Mouse (Mus musculus) R1 (cell line): ENCODE measurements around the gene Zfp445.
"Not testable (repeated sequence)": the region's sequence is repeated elsewhere in the genome, so short reads cannot be mapped to it uniquely, and the experiment has no call there.

Experiments
- DNase-seq: peaks from one replicate; pipeline ENCODE4 v3.0.0-alpha.2; 2018; ENCODE audit warnings: low read depth, low spot score

Zfp445 gene

DNA sequence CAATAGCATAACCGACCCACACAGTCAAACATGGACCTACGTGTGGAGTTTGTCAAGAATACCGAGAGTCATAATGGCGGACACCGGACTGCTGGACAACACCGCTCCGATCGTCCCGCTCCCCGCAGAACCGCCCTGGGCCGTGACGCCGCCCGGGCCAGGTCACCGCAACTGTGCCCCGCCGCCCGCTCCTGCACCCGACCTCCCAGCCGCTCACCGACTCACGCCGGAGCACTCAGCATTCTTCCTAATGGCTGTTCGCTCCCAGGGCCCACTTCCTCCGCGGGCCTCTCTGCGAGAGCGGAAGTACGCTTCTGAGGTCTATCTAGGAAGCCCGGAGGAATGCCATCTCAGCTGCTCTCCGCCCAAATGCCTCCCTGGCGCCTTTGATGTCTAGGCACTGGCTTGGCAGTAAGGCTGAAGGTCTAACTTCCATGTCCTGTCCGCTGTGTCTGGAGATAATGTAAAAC, at the start of gene Zfp445:
Zfp445 (minus strand) TSS at position 310 of the 470 bp plus-strand sequence.
- peak; percentile 92 for DNase-seq

DNA sequence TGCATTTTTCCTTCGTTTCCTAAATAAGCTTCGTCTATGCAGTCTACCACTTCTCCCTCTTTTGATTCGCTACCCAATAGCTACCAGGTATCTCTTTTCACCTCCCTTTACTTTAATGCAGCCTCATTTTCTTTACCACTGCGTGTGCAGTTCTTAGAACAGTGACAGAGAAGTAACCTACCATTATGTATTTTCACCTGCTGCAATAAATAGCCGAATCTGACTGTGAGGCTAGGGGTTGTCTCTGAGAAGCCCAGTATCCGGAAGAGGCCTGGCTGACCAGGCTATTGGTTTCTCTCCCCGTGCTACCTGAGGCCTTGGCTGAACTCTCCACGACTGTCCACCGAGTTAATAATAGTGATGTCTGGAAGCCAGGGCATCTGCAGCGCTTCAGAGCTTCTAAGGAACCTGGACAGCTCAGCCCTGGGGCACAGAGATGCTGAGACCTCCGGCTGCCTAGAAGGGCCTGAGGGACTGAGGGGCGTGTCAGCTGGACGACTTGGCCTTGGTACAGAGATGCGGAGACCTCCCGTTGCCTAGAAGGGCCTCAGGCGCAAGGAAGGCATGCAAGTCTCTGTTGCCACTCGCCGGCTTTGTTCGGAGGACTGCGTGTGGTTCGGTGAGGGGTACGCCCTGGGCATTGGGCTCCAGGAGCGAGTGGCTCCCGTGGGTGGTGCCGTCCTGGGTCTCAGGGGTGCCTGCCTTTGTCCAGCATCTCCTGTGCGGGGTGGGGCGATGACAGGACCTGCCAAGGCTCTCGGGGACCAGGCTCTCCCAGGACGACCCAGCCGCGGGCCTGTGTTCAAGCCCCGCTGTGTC, 37.1 kb upstream of the Zfp445 start:
- DNase-seq: peak; percentile 82

DNA sequence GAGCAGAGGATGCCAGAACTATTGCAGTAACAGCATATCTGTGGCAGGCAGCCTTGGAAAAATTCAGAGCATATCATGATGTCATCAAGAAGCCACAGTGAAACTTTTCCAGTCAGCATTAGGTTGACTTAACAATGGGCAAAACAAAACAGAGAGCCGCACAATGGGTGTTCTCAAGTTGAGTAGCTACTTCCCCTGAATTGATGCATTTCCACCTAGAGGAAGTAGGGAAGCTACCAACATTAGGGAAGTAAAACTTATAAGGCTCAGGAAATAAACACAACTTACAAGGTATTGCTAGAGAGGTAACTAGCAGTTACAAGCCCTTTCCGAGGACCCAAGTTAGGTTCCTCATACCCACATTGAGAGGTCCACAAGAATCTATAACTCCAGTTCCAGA, 35.2 kb upstream of the Zfp445 start:
- DNase-seq: no peak

DNA sequence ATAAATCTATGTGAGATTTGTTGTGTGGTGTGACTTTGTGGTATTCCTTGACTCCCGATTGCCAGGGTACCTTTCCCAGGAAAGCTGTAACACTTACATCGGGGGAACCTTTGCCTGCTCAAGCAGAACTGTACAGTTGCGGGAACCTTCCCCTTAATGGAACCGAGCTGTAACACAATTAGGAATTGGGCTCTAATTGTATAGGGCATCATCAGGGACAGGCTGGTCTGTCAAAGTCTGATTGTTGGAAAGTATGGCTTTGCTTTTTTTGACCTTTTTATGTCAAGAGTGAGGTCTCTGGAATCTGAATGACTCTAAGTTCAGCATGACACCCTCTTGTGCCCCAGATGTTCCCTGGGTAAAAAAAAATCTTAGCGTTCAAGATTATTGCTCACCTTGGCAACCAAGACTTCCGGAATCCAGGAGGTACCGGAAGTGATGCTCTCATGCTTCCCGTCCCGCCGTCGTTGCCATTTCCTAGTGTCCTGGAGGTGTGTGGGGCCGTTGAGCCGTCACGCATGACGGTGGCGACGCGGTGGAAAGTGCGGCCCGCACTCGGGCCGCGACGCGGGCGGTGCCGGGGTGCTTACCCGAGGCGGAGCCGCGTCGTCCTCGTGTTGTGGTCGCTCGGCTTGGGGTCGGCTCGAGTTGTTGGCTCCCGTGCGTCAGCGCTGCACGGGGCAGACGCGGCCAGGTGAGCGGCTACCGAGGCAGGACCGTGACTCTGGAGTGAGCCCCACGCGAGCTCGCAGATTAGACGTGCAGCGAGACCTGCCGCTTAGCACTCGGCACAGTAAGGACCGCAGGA, 20.8 kb upstream of the Zfp445 start:
- peak; percentile 83 for DNase-seq

DNA sequence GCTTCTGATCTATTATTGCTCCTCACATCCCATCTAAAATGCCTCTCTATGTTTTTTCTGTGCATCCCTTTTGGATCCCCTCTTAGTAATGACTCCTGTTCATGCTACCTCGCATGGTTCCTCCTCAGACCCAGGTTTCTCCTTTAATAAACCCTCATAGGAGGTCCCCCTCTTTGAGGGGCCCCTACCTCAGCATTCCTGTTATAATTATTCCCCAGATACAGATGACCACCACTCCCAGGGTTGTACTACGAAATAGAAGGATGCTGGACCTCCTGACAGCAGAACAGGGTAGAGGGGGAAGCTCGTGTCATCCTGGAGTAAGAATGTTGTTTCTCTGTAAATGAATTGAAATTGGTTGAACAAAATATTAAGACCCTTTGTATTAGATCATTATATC, 19.6 kb upstream of the Zfp445 start, which contains the start of gene Zkscan7:
Zkscan7 (plus strand) TSS at position 301 of the 400 bp plus-strand sequence.
- no peak for DNase-seq

DNA sequence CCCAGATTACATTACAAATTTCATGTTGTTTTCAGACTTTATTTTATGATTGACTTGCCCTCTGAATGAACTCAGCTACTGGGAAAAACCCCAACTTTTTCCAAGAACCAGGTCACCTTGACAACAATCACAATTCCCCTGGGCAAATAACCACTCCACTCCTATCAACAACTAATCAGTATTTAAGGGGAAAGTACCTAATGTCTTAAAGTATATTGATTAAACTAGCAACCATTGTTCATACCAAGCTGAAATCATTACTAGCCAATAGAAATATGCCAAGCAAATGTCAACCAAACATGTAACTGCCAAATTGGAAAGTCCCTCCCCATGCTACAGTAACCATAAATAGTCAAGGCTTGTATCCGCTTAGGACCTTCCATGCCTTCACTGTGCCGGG, 9.3 kb upstream of the Zfp445 start:
- no peak for DNase-seq

DNA sequence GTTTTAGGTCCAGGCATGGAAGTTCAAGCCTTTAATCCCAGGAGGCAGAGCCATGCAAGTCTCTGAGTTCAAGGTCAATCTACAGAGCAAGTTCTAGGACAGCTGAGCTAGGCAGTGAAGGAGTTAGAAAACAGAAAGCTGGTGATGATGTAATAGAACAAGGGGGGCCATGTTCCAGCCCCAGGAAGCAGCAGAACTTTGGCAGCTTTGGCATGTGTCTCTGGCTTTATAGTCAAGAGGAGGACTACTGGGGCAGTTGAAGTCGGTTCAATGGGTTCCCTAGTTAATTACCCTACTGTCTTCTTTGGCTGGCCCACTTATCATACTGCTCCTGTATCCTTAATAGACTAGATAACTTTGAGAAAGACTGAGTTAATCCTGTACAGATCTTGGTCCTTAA, 8.8 kb upstream of the Zfp445 start:
- no peak for DNase-seq

DNA sequence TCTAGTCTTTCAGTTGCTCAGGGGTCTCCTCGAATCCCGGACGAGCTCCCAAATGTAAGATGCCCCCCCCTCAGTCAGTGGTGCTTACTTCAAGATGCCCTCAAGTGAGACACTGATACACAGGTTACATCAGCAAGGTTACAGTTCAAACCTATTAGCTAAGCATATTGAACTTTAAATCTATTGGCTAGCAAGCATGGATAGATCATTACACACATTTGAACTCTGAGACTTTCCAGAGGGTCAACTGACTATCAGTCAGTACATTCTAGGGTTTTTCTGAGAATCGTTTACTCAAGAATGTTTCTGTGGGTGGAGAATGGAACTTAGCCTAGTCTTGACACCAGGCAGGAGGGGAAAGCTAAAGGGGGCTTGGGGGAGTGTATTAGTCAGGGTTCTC, 6.8 kb upstream of the Zfp445 start:
- DNase-seq: no peak

DNA sequence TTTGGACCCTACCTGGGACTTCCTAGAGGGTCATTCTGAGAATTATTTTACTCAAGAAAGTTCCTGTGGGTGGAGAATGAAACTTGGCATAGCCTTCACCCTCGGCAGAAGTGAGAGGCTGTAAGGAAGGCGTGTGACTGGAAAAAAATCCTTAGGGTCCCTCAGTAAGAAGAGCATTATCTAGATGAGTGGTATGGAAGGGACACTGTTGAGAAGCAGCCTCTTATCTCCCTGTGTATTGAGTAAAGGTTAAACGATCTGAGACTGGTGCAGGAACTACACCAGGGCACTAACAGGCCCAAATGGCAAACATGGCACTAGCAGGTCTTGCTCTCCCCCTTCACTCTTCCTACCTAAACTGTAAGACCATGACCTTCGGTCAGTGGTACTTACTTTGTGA, 386 bp upstream of the Zfp445 start:
- no peak for DNase-seq

DNA sequence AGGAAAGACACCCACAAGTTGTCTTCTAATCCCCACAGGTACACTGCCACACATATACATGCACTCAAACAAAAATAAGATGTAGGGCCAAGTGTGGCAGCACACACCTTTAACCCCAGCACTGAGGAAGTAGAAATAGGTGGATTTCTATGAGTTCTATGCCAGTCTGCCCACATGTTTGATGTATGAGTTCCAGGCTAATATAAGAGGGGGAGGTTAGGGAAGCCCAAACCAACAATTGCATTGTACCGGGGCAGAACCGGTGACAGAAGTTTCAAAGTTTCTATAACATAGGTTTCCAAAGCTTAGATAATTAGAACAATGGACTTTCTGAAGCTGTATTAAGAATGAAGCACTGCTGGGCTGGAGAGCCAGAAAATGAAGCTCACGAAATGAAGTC, 958 bp downstream of the Zfp445 start:
- DNase-seq: no peak

DNA sequence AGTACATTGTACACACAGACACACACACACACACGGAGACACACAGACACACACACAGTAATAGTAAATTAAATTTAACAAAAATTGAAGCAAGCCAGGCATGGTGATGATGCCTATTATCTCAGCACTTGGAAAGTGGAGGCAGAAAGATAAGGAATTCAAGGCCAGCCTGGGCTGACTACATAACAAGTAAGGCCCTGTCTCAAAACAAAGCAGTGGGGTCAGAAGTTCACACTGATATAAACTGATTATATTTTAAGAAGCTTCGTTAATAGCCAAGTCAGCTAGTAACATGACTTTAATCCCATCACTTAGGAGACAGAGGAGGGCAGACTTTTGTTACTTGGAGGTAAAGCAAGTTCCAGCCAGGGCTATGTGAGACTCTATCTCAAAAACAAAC, 2.1 kb downstream of the Zfp445 start:
- DNase-seq: no peak

DNA sequence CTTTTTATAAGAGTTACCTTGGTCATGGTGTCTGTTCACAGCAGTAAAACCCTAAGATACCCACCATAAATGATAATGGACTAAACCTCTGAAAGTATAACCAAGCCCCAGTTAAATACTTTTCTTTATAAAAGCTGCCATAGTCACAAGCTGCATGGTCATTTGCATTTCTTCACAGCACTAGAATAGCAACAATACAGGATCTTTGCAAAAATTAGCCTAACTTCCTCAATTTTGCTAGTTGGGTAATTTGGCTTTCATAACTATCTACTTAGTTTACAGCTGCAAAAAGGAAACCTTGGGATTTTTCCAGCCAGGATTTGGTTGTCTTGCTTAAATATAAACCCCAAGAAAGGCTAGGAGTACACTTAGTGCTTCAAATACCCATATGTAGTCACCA, 5.1 kb downstream of the Zfp445 start:
- no peak for DNase-seq

DNA sequence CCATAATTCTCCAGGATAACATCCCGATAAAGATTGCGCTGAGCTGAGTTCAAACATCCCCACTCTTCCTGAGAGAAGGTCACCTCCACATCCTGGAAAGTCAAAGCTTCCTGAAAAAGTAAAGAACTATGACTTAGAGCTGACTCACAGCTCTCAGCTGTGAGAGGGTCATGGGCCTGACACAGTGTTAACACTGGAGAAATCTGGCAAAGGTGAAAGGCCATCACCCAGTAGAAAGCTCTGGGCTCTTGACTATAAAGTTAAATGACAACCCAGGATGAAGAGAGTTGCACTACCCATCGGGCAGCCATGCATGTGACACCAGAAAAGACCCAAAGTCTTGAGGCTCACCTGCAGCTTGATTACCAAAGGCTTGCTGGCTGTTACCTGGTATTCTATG, 9.1 kb downstream of the Zfp445 start:
- no peak for DNase-seq

DNA sequence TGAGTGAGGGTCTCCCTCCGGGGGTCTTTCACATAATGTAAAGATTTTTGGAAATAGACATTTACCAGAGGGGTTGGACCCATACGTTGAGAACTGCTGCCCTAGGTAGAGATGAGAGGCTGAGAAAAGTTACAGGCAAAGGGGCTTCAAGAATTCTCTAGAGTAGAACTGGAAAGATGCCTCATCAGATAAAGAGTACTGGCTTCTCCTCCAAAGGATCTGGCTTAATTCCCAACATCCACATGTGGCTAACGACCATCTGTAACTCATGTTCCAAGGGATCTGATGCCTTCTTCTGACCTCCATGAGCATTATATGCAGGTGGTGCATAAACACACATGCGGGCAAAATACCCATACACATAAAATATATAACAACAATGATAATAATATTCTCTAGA, 10.2 kb downstream of the Zfp445 start:
- no peak for DNase-seq

DNA sequence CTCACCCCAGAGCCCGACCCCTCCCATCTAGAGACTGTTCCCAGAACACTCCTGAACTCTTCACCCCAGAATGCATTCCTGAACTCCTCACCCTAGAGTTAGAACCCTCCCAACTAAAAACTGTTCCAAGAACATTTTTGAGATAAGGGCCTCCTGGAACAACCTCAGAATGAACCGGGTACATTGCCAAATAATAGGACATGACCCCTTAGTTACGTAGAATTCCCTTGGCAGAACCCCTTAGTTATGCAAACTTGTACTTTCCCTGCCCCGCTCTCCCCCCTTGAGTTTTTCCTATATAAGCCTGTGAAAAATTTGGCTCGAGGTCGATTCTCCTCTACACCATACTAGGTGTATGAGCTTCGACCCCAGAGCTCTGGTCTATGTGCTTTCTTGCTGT, 10.7 kb downstream of the Zfp445 start:
- not testable (repeated sequence) for DNase-seq

DNA sequence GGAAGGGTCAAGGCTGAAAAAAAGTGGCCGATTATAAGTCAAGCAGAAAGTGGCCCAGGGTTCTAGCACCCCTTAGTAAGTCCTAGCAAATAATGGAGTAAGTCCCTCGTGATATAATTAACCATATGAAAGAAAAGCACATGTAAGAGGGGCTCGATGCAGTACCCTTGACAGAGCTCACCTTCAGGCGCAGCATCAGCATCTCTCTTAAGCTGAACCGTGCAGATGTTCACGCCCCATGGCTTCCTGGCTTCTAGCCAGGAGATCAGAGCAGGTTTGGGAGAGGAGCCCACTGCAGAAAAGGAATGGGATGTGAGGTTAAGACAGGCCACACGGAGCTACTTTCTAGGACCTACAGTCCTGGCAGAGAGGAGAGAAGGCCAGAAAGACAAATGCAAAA, 11.3 kb downstream of the Zfp445 start:
- DNase-seq: no peak

DNA sequence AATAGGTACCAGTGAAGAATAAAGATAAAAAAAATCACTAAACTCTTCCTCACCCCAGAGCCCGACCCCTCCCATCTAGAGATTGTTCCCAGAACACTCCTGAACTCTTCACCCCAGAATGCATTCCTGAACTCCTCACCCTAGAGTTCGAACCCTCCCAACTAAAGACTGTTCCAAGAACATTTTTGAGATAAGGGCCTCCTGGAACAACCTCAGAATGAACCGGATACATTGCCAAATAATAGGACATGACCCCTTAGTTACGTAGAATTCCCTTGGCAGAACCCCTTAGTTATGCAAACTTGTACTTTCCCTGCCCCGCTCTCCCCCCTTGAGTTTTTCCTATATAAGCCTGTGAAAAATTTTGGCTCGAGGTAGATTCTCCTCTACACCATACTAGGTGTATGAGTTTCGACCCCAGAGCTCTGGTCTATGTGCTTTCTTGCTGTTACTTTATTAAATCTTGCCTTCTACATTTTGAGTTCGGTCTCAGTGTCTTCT, 17.9 kb downstream of the Zfp445 start:
- not testable (repeated sequence) for DNase-seq

DNA sequence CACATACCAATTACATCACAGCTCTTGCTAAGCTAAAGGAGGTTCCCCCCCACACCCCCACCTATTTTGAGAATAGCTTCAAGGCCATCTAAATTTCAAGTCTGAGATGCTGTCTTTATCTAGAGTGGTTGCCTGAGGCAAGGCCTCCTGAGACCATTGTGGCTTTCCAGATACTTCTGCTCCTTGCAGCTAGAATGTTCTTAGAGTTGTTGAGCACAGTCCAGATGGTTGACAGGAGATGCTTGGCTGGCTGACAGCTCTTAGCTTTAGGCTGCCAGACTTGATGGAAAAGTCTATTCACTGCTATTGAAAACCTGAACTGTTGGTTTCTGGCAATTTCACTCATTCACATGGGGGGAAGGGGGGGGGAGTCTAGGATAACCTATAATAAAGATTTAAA, 19.6 kb downstream of the Zfp445 start:
- no peak for DNase-seq

DNA sequence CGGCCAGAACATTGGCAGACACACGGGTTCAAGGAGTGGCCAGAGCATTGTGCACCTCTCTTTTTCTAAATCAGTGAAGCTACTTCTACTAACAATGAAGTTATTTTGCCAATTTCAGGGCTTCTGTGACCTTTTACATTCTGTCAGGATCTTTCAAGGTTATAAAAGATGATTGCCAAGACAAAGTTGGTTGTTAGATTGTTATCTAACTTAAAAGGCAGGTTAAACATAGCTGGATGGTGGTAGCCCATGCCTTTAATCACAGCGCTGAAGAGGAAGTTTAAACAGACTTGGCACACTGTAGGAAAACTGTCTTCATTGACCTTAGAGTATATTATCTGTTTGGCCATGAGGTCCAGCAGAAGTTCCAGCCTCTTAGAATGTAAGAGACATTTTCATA, 20.2 kb downstream of the Zfp445 start:
- no peak for DNase-seq

DNA sequence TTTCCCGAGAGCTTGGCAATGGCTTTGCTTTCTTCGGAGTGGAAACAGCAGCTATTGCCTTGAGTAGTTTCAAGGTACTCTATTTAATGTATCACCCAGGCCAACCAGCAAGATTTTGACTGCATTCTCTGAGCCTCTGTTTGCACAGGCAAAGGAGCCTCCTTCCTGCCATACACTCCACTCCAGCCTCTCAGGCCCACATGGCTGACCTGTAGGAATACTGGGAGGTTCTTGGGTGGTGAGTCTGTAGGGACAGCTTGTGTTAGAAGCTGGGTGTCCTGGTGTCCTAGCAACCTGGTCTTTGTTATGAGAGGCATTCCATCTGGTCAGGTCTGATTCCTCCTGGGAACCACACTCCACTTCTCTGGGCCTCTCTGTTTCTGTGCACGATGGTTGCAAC, 22.0 kb downstream of the Zfp445 start, which contains the start of gene Gm35549:
Gm35549 (minus strand) TSS at position 276 of the 400 bp plus-strand sequence.
- DNase-seq: peak; percentile 41

DNA sequence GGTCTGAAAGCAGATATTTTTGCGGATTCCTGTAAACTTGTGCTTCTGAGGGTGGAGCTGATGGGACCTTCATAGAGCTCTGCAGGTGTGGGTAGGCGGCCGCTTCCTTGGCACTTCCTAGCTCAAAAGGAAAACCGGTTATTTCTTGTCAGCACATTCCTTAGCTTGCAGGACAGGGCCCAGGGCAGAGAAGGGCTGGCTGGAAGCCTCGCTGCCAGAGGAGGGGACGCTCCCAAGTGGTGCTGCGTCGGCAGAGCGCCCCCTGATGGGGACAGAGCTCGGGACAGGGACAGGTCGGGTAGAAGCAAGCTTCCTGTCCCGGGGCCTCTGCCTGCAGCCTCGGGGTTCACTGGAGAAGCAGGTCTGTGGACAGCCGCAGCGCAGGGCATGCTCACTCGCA, 28.1 kb downstream of the Zfp445 start:
- DNase-seq: peak; percentile 86

DNA sequence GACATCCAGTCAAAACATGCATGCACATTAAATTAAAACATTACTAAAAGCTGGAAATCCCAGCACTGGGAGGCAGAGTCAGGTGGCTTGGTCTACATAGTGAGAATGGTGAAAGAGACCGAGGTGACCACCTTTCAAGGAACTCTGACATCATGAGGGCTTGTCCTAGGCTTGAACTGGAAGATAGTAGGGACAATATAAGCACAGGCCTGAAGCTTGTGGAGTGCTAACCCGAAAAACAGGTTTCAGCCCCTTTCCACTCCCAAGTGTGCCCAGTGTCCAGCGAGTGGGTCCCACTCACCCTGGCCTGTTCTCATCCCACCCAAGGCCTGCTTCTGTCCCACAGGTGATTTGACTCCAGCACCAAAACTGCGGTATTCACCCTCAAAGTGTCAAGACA, 28.6 kb downstream of the Zfp445 start:
- no peak for DNase-seq
